Mouse (Mus musculus) retina, embryonic 14.5 days (tissue): ENCODE data around the gene Gm7980.
"Not testable (repeated sequence)": the region's sequence is repeated elsewhere in the genome, so short reads cannot be mapped to it uniquely, and the experiment has no call there.

Experiments used
- DNase-seq: peaks from one replicate; pipeline ENCODE4 v3.0.0-alpha.2; 2015; ENCODE audit warnings: low spot score

Gene Gm7980

GRCm38 (mm10) chr14:41907190-41907589 lies at the start of gene Gm7980:
Gene Gm7980 (minus strand): TSS chr14:41907290.
- not testable (repeated sequence) for DNase-seq

DNA sequence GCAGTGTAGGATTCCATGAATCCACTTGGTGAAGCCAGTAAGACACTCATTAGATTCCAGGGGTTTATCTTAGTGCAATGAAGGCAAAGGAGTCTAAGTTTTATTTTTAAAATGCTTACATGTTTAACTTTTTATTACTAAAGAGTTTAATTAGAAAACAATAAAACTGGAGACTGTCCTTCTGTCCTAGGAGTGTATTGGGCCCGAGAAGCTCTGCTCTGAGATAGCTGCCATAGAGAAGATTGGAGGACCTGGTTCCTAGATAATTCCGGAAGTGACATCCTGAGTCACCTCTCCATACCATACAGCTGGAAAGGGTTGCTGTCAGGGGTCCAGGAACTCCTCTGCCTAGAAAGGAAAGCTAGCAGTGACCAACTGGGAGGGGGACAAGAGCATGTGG lies 36.6 kb upstream of the Gm7980 start, which contains the start of gene 1700024B05Rik:
1700024B05Rik (plus strand) TSS at position 301 of the 400 bp plus-strand sequence.
- not testable (repeated sequence) for DNase-seq

GRCm38 (mm10) chr14:41924649-41925048 lies 17.6 kb upstream of the Gm7980 start, which contains the start of gene 1700049E17Rik1:
Gene 1700049E17Rik1 (plus strand): TSS chr14:41924949.
- DNase-seq = not testable (repeated sequence)
